Mouse (Mus musculus) kidney, embryonic 16.5 days (tissue): ENCODE data around the gene Aloxe3. TPM values are rescaled to one million over a fixed set of nuclear protein-coding genes. Genes with fewer than 3 reads are reported as not detected.

ENCODE experiments used
- ATAC-seq: fragments of 200-750 bp; cut with Nextera tagmentation; 2 replicates; pipeline ENCODE4 v1.8.0; 2017; ENCODE audit warnings: moderate TSS enrichment; ENCODE audit not compliant: low FRiP score, low TSS enrichment
- H3K27ac ChIP-seq: fragments of 300-500 bp; sonication (generic); 2 replicates; pipeline ENCODE4 v1.5.1; 2014; ENCODE audit warnings: low read length
- H3K27me3 ChIP-seq: fragments of 300-500 bp; sonication (generic); 2 replicates; pipeline ENCODE4 v1.6.1; 2014; ENCODE audit warnings: low read length, control low read depth, mixed read lengths; ENCODE audit not compliant: insufficient read depth
- H3K36me3 ChIP-seq: fragments of 300-500 bp; sonication (generic); 2 replicates; pipeline ENCODE4 v1.6.1; 2014; ENCODE audit warnings: low read length, control low read depth, mixed read lengths; ENCODE audit not compliant: insufficient read depth
- H3K4me1 ChIP-seq: fragments of 300-500 bp; sonication (generic); 2 replicates; pipeline ENCODE4 v1.6.1; 2014; ENCODE audit warnings: low read length, control low read depth, mixed read lengths; ENCODE audit not compliant: insufficient read depth
- H3K4me2 ChIP-seq: fragments of 300-500 bp; sonication (generic); replicated peaks from 2 replicates; pipeline ENCODE4 v1.6.1; 2014; ENCODE audit warnings: low read depth, low read length
- H3K4me3 ChIP-seq: fragments of 300-500 bp; sonication (generic); 2 replicates; pipeline ENCODE4 v1.5.1; 2014; ENCODE audit warnings: mild to moderate bottlenecking, low read length
- H3K9ac ChIP-seq: fragments of 300-500 bp; sonication (generic); replicated peaks from 2 replicates; pipeline ENCODE4 v1.6.1; 2014; ENCODE audit warnings: low read length
- H3K9me3 ChIP-seq: fragments of 300-500 bp; sonication (generic); 2 replicates; pipeline ENCODE4 v1.6.1; 2016; ENCODE audit warnings: low read length, control low read depth
- WGBS: fragments of 180-500 bp; shearing (Covaris S2); extraction: QIAGEN DNeasy Blood & Tissue Kit; methylation state at CpG from one replicate; pipeline ENCODE4 v1.1.7; 2014; 5-methylcytosine and 5-hydroxymethylcytosine counted together
- polyA plus RNA-seq: library from polyadenylated mRNA; unstranded; fragments of >200 nt; fragmentation: Nextera tagmentation; extraction: Ambion mirVana; gene quantifications from 2 replicates; pipeline ENCODE4 v1.2.1, GENCODE M21; 2015

Gene Aloxe3
- polyA plus RNA-seq, 1 experiment from 2014 or later: 0.32 TPM

DNA sequence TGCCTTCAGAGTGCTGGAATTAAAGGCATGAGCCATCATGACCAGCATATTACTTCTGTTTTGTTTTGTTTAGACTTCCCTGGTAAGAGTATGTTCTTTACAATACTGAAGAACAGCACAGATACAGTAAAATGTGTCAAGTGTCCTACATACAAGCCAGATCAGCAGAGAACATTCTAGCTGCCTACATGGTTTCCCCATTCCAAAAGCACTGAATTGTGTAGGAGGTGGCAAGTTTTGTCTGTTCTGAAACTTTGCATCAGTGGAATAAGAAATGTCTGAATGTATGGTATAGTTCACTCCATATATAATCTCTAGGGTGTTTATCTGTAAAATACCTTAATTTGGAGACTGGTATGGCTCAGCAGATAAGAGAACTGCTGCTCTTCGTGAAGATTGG is 29.7 kb downstream of the Aloxe3 start:
- H3K4me2 ChIP-seq: no peak overlapping the region

DNA sequence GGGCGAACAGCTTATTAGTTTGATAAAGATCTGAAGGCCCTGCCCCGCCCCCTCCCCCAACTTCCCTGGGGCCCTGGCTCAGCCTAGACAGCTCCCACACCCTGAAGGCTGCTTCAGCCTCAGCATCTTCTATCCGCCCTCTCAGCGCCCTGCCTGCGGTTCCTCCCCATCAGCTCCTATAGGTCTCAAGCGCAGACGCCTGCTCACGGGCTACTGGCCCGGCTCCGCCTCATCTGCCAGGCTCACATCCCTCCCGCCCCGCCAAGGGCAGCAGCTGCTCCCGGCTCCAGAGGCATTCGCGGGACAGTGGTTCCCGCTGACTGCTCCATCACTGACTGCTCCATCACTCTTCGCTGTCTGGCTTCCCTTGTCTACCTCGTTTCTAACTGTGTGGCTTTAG is 31.1 kb downstream of the Aloxe3 start, which contains the start of gene Alox12b:
Alox12b (plus strand) TSS at position 190 of the 400 bp plus-strand sequence.
- ATAC-seq: peak; percentile 80
- Histone ChIP-seq H3K36me3 (no peaks in the 10 kb centered on the region), H3K4me3 (peak within 1 kb of the TSS; percentile 23; the same call in 1 of the 2 replicates), H3K9me3 (no peaks in the 10 kb centered on the region), H3K4me1 (peaks cover 11% of the 10 kb centered on the region), H3K9ac (0 out of 2 replicates have a peak within 1 kb of the TSS, but pooled peaks have one; percentile 16), H3K4me2 (peak within 1 kb of the TSS; percentile 41), H3K27me3 (peaks cover 23% of the 10 kb centered on the region), H3K27ac (no peak within 1 kb of the TSS)
- WGBS: under 1% methylated on average over 18 of the region's 18 CpGs

More for the DNA sequence above, 29.7 kb downstream of the Aloxe3 start:
- WGBS: 61% methylated on average over 1 of the region's 1 CpGs
- Histone ChIP-seq H3K9me3 (no peaks in the 10 kb centered on the region), H3K4me1 (peaks cover 11% of the 10 kb centered on the region), H3K27me3 (peaks cover 27% of the 10 kb centered on the region), H3K36me3 (no peaks in the 10 kb centered on the region), H3K27ac (no peak overlapping the region), H3K9ac (no peak overlapping the region), H3K4me3 (no peak overlapping the region)
- ATAC-seq: no peak

DNA sequence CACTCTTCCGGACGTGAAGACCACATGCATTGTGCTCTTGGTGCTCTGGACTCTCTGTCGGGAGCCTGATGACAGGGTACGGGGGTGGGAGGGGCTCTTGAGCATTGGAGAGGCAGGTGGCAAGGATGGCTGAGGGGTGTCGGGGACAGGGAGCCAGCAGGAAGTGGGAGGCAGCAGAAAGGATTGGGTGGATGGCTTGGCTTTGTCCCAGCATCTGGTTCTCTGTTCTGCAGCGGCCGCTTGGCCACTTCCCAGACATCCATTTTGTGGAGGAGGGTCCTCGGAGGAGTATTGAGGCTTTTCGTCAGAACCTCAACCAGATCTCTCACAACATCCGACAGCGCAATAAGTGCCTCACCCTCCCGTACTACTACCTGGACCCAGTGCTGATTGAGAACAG is 43.6 kb downstream of the Aloxe3 start:
- H3K36me3 ChIP-seq: no peaks in the 10 kb centered on the region
- ATAC-seq: no peak
- H3K4me1 ChIP-seq: peaks cover 11% of the 10 kb centered on the region; the same call in 1 of the 2 replicates
- no peaks in the 10 kb centered on the region for H3K9me3 ChIP-seq
- H3K4me3 ChIP-seq: no peak overlapping the region
- H3K4me2 ChIP-seq: no peak overlapping the region
- no peak overlapping the region for H3K9ac ChIP-seq
- no peak overlapping the region for H3K27ac ChIP-seq
- 80% methylated on average over 12 of the region's 12 CpGs for WGBS
- peaks cover 1% of the 10 kb centered on the region; the same call in 1 of the 2 replicates for H3K27me3 ChIP-seq

DNA sequence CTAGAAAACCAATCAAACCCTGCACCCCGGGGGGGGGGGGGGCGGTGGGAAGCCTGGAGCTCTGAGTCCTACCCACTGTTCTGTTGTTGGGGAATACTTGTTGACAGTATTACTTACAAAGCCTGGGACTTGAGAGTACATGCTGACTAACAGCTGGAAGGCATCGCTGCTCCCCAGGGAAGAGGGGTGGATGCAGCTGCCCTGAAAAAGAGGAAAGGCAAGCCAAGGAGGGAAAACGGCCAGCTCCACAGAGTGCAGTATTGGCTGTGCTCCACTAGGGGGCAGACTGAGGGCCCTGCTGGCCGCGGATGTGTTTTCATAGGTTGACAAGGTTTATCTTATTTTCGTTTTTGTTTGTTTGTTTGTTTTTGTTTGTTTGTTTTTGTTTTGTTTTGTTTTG is 45.9 kb downstream of the Aloxe3 start:
- H3K9ac ChIP-seq: no peak overlapping the region
- ATAC-seq: no peak
- no peaks in the 10 kb centered on the region for H3K9me3 ChIP-seq
- H3K27me3 ChIP-seq: no peaks in the 10 kb centered on the region
- no peak overlapping the region for H3K4me3 ChIP-seq
- peaks cover 11% of the 10 kb centered on the region; the same call in 1 of the 2 replicates for H3K4me1 ChIP-seq
- no peaks in the 10 kb centered on the region for H3K36me3 ChIP-seq
- WGBS: 30% methylated on average over 7 of the region's 7 CpGs
- H3K27ac ChIP-seq: no peak overlapping the region
- H3K4me2 ChIP-seq: no peak overlapping the region

DNA sequence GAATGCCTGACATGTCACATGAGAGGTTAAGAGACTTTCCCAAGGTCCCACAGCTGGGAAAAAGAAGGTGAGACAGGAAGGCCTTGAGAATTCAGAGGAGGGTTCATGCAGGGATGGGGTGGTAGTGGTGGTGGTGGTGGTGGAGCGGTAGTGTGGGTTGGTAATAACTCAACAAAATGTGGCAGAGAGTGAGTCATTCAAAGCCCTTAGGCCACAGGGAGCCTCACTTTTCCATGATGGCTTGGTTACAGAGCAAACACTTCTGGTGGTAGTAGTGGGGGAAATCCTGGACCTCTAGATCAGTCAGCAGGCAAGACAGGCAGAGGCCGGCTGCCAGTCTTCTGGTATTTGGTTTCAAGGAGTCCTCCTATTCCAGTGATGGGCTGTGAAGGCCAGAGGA is 46.9 kb downstream of the Aloxe3 start:
- ATAC-seq: no peak
- no peaks in the 10 kb centered on the region for H3K27me3 ChIP-seq
- no peaks in the 10 kb centered on the region for H3K9me3 ChIP-seq
- 61% methylated on average over 2 of the region's 2 CpGs for WGBS
- no peak overlapping the region for H3K4me3 ChIP-seq
- peaks cover 11% of the 10 kb centered on the region; the same call in 1 of the 2 replicates for H3K4me1 ChIP-seq
- no peaks in the 10 kb centered on the region for H3K36me3 ChIP-seq
- no peak overlapping the region for H3K4me2 ChIP-seq
- H3K27ac ChIP-seq: no peak overlapping the region
- H3K9ac ChIP-seq: no peak overlapping the region

DNA sequence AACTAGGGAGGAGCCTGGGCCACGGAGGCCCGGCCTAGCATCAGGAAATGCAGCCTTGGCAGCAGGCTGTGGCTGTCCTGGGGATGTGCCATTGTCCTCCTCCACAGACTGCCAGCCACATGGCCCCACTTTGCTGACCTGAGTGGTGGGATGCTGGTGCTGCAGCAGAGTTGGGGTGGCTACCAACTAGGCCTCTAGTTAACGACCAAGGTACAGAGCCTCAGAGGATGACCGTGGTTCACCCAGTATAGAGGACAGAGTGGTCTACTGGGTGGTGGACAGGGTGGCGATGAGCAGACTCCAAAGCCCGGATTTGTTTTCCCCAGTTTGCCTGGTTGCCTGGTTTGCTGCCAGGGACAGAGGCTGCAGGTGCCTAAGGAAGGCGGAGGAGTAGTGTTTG is 49.0 kb downstream of the Aloxe3 start:
- WGBS: 79% methylated on average over 7 of the region's 7 CpGs
- Histone ChIP-seq H3K4me1 (0 out of 2 replicates have a peak, but pooled peaks cover 4% of the 10 kb centered on the region), H3K9me3 (no peaks in the 10 kb centered on the region), H3K36me3 (no peaks in the 10 kb centered on the region), H3K27me3 (no peaks in the 10 kb centered on the region), H3K4me2 (no peak overlapping the region), H3K4me3 (no peak overlapping the region), H3K9ac (no peak overlapping the region), H3K27ac (no peak overlapping the region)
- no peak for ATAC-seq

DNA sequence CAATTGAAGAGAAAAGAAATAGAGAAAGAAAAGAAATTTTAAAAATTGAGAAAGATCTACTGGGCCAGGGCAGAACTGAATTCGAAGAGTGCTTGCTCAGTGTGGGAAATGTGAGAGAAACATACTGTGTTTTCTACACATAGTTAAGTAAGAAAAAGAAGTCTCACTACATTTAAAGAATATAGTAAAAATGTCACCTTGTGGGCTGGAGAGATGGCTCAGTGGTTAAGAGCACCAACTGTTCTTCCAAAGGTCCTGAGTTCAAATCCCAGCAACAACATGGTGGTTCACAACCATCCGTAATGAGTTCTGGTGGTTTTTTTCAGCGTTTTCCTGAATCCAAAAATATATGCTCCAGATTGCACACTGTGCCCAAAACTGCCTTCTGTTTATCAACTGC is 52.8 kb downstream of the Aloxe3 start:
- H3K27ac ChIP-seq: no peak overlapping the region
- no peak overlapping the region for H3K9ac ChIP-seq
- no peaks in the 10 kb centered on the region for H3K9me3 ChIP-seq
- H3K4me1 ChIP-seq: no peaks in the 10 kb centered on the region
- H3K36me3 ChIP-seq: no peaks in the 10 kb centered on the region
- H3K4me3 ChIP-seq: no peak overlapping the region
- ATAC-seq: no peak
- WGBS: 81% methylated on average over 3 of the region's 3 CpGs
- H3K4me2 ChIP-seq: no peak overlapping the region
- H3K27me3 ChIP-seq: no peaks in the 10 kb centered on the region

DNA sequence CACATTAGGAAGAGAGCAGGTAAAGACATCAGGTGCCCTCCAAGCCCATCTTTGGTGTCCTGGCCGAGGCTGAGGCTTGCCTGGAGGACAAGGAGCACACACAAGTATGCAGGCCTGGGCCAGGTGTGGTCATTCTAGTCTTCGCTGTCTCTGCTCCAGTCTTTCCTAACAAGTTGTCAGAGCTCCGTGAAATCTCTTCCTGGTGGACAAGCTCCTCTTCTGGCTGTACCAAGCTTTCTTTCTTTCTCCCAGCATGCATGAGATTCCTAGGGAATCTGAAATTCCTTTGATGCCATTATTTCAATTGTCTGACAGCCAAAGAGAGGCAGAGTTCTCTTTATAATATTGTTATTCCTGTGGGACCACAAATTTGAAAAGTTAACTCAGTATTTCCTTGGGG is 53.8 kb downstream of the Aloxe3 start:
- ATAC-seq: no peak
- WGBS: 64% methylated on average over 3 of the region's 3 CpGs
- Histone ChIP-seq H3K9me3 (no peaks in the 10 kb centered on the region), H3K27ac (no peak overlapping the region), H3K4me1 (no peaks in the 10 kb centered on the region), H3K36me3 (no peaks in the 10 kb centered on the region), H3K4me2 (no peak overlapping the region), H3K4me3 (no peak overlapping the region), H3K9ac (no peak overlapping the region), H3K27me3 (no peaks in the 10 kb centered on the region)

DNA sequence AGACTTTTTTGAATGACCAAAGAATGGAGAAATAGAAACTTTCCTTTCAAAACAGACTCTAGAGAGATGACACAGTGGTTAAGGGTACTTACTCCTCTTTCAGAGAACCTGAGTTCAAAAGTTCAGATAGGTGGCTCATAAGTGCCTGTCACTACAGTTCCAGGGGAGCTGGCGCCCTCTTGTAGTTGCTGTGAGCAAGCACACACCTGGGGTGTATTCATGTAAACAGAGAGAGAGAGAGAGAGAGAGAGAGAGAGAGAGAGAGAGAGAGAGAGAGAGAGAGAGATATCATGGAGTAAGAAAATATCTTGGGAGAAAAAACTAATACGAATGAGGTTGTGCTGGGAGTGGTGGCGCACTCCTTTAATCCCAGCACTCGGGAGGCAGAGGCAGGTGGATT is 54.4 kb downstream of the Aloxe3 start:
- no peaks in the 10 kb centered on the region for H3K36me3 ChIP-seq
- no peak overlapping the region for H3K9ac ChIP-seq
- WGBS: 90% methylated on average over 4 of the region's 4 CpGs
- H3K4me3 ChIP-seq: no peak overlapping the region
- no peaks in the 10 kb centered on the region for H3K4me1 ChIP-seq
- no peak for ATAC-seq
- H3K27me3 ChIP-seq: no peaks in the 10 kb centered on the region
- H3K27ac ChIP-seq: no peak overlapping the region
- H3K4me2 ChIP-seq: no peak overlapping the region
- H3K9me3 ChIP-seq: no peaks in the 10 kb centered on the region

DNA sequence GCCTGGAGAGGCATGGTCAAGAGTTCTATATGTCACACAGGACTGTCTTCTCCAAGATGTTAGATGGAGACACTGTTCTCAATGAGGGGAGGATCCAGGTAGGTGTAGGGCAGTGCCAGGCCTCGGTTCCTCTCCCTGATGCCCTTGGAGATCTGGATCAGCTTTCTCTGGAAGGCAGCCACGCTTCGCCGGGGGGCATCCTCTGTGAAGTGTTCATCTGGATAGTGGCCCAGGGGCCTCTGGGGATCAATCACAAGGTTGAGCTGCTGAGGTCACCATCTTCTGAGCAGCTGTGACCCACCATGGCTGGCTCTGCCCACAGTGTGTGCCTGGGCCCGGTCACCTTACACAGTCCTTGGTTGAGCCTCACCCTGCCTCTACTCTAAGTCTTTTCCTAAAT is 59.3 kb downstream of the Aloxe3 start:
- Histone ChIP-seq H3K36me3 (no peaks in the 10 kb centered on the region), H3K4me2 (no peak overlapping the region), H3K9ac (no peak overlapping the region), H3K4me1 (no peaks in the 10 kb centered on the region), H3K27me3 (no peaks in the 10 kb centered on the region), H3K27ac (no peak overlapping the region), H3K4me3 (no peak overlapping the region), H3K9me3 (no peaks in the 10 kb centered on the region)
- WGBS: 54% methylated on average over 5 of the region's 5 CpGs
- no peak for ATAC-seq
